Mouse (Mus musculus) c-Kit-positive CD71-positive TER-119-positive erythroid progenitor cells, embryonic 14.5 days (primary cell): ENCODE data around the gene Pigz.
A peak's percentile ranks its signal among the peaks of the same experiment; 100 is the strongest.

ENCODE experiments used
- DNase-seq: peaks from one replicate; pipeline ENCODE4 v3.0.0-alpha.2; 2013; ENCODE audit warnings: low spot score

The Pigz gene

GRCm38 (mm10) chr16:31933751-31934549, at the start of gene Pigz:
Gene Pigz, plus strand, starts transcription at chr16:31933851.
- no peak for DNase-seq

- no peak for DNase-seq
These were observed 49.7 kb upstream of the Pigz start for GRCm38 (mm10) chr16:31883902-31884301.

- no peak for DNase-seq
These were observed 42.7 kb upstream of the Pigz start for GRCm38 (mm10) chr16:31890907-31891306.

GRCm38 (mm10) chr16:31893396-31894141, 40.1 kb upstream of the Pigz start:
- DNase-seq = no peak

- DNase-seq = no peak
These were observed 36.5 kb upstream of the Pigz start for GRCm38 (mm10) chr16:31896971-31897774.

GRCm38 (mm10) chr16:31898546-31899326, 34.9 kb upstream of the Pigz start:
- DNase-seq = no peak

GRCm38 (mm10) chr16:31901886-31902285, 31.8 kb upstream of the Pigz start:
- DNase-seq = no peak

GRCm38 (mm10) chr16:31903239-31903638, 30.4 kb upstream of the Pigz start:
- no peak for DNase-seq

GRCm38 (mm10) chr16:31905331-31905730, 28.3 kb upstream of the Pigz start:
- peak; percentile 49 for DNase-seq

- no peak for DNase-seq
These were observed 27.5 kb upstream of the Pigz start for GRCm38 (mm10) chr16:31905891-31906825.

GRCm38 (mm10) chr16:31906896-31907295, 26.8 kb upstream of the Pigz start:
- no peak for DNase-seq

GRCm38 (mm10) chr16:31908959-31909358, 24.7 kb upstream of the Pigz start:
- no peak for DNase-seq

- no peak for DNase-seq
These were observed 23.3 kb upstream of the Pigz start for GRCm38 (mm10) chr16:31910281-31910847.

GRCm38 (mm10) chr16:31917776-31918175, 15.9 kb upstream of the Pigz start:
- no peak for DNase-seq

GRCm38 (mm10) chr16:31918248-31918724, 15.4 kb upstream of the Pigz start:
- DNase-seq = peak; percentile 67

GRCm38 (mm10) chr16:31924368-31924767, 9.3 kb upstream of the Pigz start:
- DNase-seq = no peak

- no peak for DNase-seq
These were observed 7.6 kb upstream of the Pigz start for GRCm38 (mm10) chr16:31926091-31926490.

GRCm38 (mm10) chr16:31926547-31927182, 7.0 kb upstream of the Pigz start:
- DNase-seq = no peak

- no peak for DNase-seq
These were observed 6.2 kb upstream of the Pigz start for GRCm38 (mm10) chr16:31927412-31927811.

- DNase-seq = no peak
These were observed 2.3 kb upstream of the Pigz start for GRCm38 (mm10) chr16:31931330-31931729.
